Mouse (Mus musculus): ENCODE data around the gene Coil.

- no peak for TF ChIP-seq CTCF (IDR thresholded peaks at IDR 0.05; ENCODE audit: low read depth)
- no peak for TF ChIP-seq EP300 (IDR thresholded peaks at IDR 0.05; ENCODE audit: low read depth)
These were observed 51.6 kb downstream of the Coil start for GRCm38 (mm10) chr11:89021687-89022086.
